In genomic region chr5:24499113-24499512, GRCm38 (mm10) we compare ENCODE assay signal across 27 mouse cellular contexts. TPM values are rescaled to one million over a fixed set of nuclear protein-coding genes. Genes with fewer than 3 reads are reported as not detected.
DNase-seq lines count a peak whose midpoint lies in the region; ATAC-seq and TF ChIP-seq lines count a peak whose summit lies in the region.
"Had no signal": no experiment of that assay in that cellular context is flagged by ENCODE, and none has a peak within 500 bp of the region (broad histone marks: within the 10 kb centered on the region; RNA-seq: fewer than 3 reads in every experiment).

No protein-coding gene starts in this region.

- no peak overlapping the region for H3K4me2 ChIP-seq in forebrain, embryonic 12.5 days
- no peak overlapping the region for H3K4me2 ChIP-seq in forebrain, embryonic 15.5 days (replicated peaks)
- H3K4me2 ChIP-seq in kidney, embryonic 14.5 days (replicated peaks; ENCODE audit: low read depth, low read length): no peak overlapping the region
- H3K4me2 ChIP-seq in midbrain, embryonic 12.5 days (replicated peaks): no peak overlapping the region
- H3K4me2 ChIP-seq in midbrain, postnatal 0 days (ENCODE audit: low read depth, low read length, poor library complexity, severe bottlenecking): no peak overlapping the region
- H3K4me2 ChIP-seq in neural tube, embryonic 15.5 days: no peak overlapping the region
- H3K4me2 ChIP-seq: heart, embryonic 12.5 days; hindbrain, embryonic 15.5 days; intestine, embryonic 15.5 days; lung, embryonic 14.5 days; midbrain, embryonic 13.5 days had no signal

- H3K9me3 ChIP-seq in forebrain, embryonic 12.5 days: no peaks in the 10 kb centered on the region
- no peaks in the 10 kb centered on the region for H3K9me3 ChIP-seq in forebrain, embryonic 15.5 days
- H3K9me3 ChIP-seq in kidney, embryonic 14.5 days (ENCODE audit: control insufficient read depth, low read length): no peaks in the 10 kb centered on the region
- H3K9me3 ChIP-seq in midbrain, embryonic 12.5 days: no peaks in the 10 kb centered on the region
- H3K9me3 ChIP-seq in midbrain, postnatal 0 days (ENCODE audit: low read length): no peaks in the 10 kb centered on the region
- H3K9me3 ChIP-seq in neural tube, embryonic 15.5 days (replicated peaks): no peaks in the 10 kb centered on the region
- H3K9me3 ChIP-seq: forebrain, embryonic 10.5 days; heart, embryonic 12.5 days; hindbrain, embryonic 15.5 days; intestine, embryonic 15.5 days; midbrain, embryonic 13.5 days had no signal

- 64% methylated on average over 10 of the region's 10 CpGs for WGBS in forebrain, embryonic 12.5 days
- WGBS in forebrain, embryonic 15.5 days: 38% methylated on average over 10 of the region's 10 CpGs
- WGBS in kidney, embryonic 14.5 days: 29% methylated on average over 10 of the region's 10 CpGs
- WGBS in midbrain, embryonic 12.5 days: 76% methylated on average over 10 of the region's 10 CpGs
- WGBS in midbrain, postnatal 0 days: 84% methylated on average over 10 of the region's 10 CpGs
- WGBS in neural tube, embryonic 15.5 days: 36% methylated on average over 10 of the region's 10 CpGs

- no peak for TF ChIP-seq CTCF in midbrain, postnatal 0 days (IDR thresholded peaks at IDR 0.05)

- H3K4me1 ChIP-seq in forebrain, embryonic 12.5 days: peaks cover 59% of the 10 kb centered on the region
- H3K4me1 ChIP-seq in forebrain, embryonic 15.5 days: peaks cover 57% of the 10 kb centered on the region
- peaks cover 2% of the 10 kb centered on the region; the same call in 1 of the 2 replicates for H3K4me1 ChIP-seq in kidney, embryonic 14.5 days (ENCODE audit: control insufficient read depth, insufficient read depth, low read length)
- H3K4me1 ChIP-seq in midbrain, embryonic 12.5 days: peaks cover 41% of the 10 kb centered on the region
- H3K4me1 ChIP-seq in midbrain, postnatal 0 days (ENCODE audit: insufficient read depth, low read length): no peaks in the 10 kb centered on the region
- H3K4me1 ChIP-seq in neural tube, embryonic 15.5 days: peaks cover 62% of the 10 kb centered on the region
- H3K4me1 ChIP-seq: intestine, embryonic 15.5 days had no signal

- no peak for ATAC-seq in forebrain, embryonic 12.5 days (ENCODE audit: low FRiP score)
- ATAC-seq in forebrain, embryonic 15.5 days (replicated peaks): no peak
- ATAC-seq in kidney, embryonic 14.5 days (ENCODE audit: low FRiP score, low TSS enrichment): 0 out of 2 replicates have a peak, but pooled peaks have one; percentile 3
- ATAC-seq in midbrain, embryonic 12.5 days (ENCODE audit: low FRiP score, low read depth): no peak
- ATAC-seq in midbrain, postnatal 0 days (ENCODE audit: low FRiP score): no peak
- ATAC-seq in neural tube, embryonic 15.5 days (ENCODE audit: low FRiP score): 0 out of 2 replicates have a peak, but pooled peaks have one; percentile 21
- ATAC-seq: CD4-positive, CD25-positive, alpha-beta regulatory T cell, adult 4 months; intestine, embryonic 15.5 days; midbrain, embryonic 13.5 days had no signal

- H3K27ac ChIP-seq in forebrain, embryonic 12.5 days: no peak overlapping the region
- no peak overlapping the region for H3K27ac ChIP-seq in forebrain, embryonic 15.5 days (replicated peaks)
- H3K27ac ChIP-seq in kidney, embryonic 14.5 days (ENCODE audit: low read depth, low read length): no peak overlapping the region
- 0 out of 2 replicates have a peak overlapping the region, but pooled peaks have one; percentile 6 for H3K27ac ChIP-seq in midbrain, embryonic 12.5 days (replicated peaks)
- H3K27ac ChIP-seq in midbrain, postnatal 0 days (ENCODE audit: low read depth, low read length): no peak overlapping the region
- no peak overlapping the region for H3K27ac ChIP-seq in neural tube, embryonic 15.5 days (replicated peaks)
- H3K27ac ChIP-seq: forebrain, embryonic 10.5 days; hindbrain, embryonic 15.5 days; intestine, embryonic 15.5 days; layer of hippocampus, adult 2 months; liver, embryonic 14.5 days; midbrain, embryonic 13.5 days had no signal

- peak overlapping the region; percentile 2; the same call in 1 of the 2 replicates for H3K9ac ChIP-seq in forebrain, embryonic 12.5 days
- H3K9ac ChIP-seq in forebrain, embryonic 15.5 days (replicated peaks): no peak overlapping the region
- no peak overlapping the region for H3K9ac ChIP-seq in kidney, embryonic 14.5 days (ENCODE audit: low read depth, low read length)
- H3K9ac ChIP-seq in midbrain, embryonic 12.5 days (replicated peaks): no peak overlapping the region
- H3K9ac ChIP-seq in midbrain, postnatal 0 days (replicated peaks; ENCODE audit: low read length, poor library complexity, severe bottlenecking): no peak overlapping the region
- H3K9ac ChIP-seq in neural tube, embryonic 15.5 days (replicated peaks): no peak overlapping the region
- H3K9ac ChIP-seq: heart, embryonic 12.5 days; hindbrain, embryonic 15.5 days; intestine, embryonic 15.5 days; liver, embryonic 14.5 days; lung, embryonic 14.5 days; midbrain, embryonic 13.5 days had no signal

- DNase-seq in kidney, postnatal 10 days: no peak
- no peak for DNase-seq in midbrain, postnatal 0 days (ENCODE audit: low spot score)
- DNase-seq in thymus, postnatal 10 days (ENCODE audit: low spot score in 2 of 2): no peak
- DNase-seq: adrenal gland, postnatal 36 days; cerebellum, adult 11-12 months; gastrocnemius, postnatal 14 days; heart, adult 18-20 months; heart, postnatal 10 days; kidney, adult 8-10 months; lung, embryonic 14.5 days; thymus, postnatal 25 days had no signal

- peaks cover 62% of the 10 kb centered on the region for H3K36me3 ChIP-seq in forebrain, embryonic 12.5 days (replicated peaks)
- peaks cover 45% of the 10 kb centered on the region for H3K36me3 ChIP-seq in forebrain, embryonic 15.5 days
- peaks cover 65% of the 10 kb centered on the region for H3K36me3 ChIP-seq in kidney, embryonic 14.5 days (ENCODE audit: control insufficient read depth, insufficient read depth, low read length)
- H3K36me3 ChIP-seq in midbrain, embryonic 12.5 days: peaks cover 86% of the 10 kb centered on the region
- H3K36me3 ChIP-seq in midbrain, postnatal 0 days (ENCODE audit: insufficient read depth, low read length): peaks cover 62% of the 10 kb centered on the region
- peaks cover 55% of the 10 kb centered on the region for H3K36me3 ChIP-seq in neural tube, embryonic 15.5 days

- H3K4me3 ChIP-seq in forebrain, embryonic 12.5 days (replicated peaks): no peak overlapping the region
- H3K4me3 ChIP-seq in forebrain, embryonic 15.5 days: no peak overlapping the region
- no peak overlapping the region for H3K4me3 ChIP-seq in kidney, embryonic 14.5 days (ENCODE audit: low read length)
- no peak overlapping the region for H3K4me3 ChIP-seq in midbrain, embryonic 12.5 days
- no peak overlapping the region for H3K4me3 ChIP-seq in midbrain, postnatal 0 days (ENCODE audit: low read depth, low read length)
- H3K4me3 ChIP-seq in neural tube, embryonic 15.5 days (replicated peaks): no peak overlapping the region
- H3K4me3 ChIP-seq: forebrain, embryonic 10.5 days; heart, embryonic 12.5 days; hindbrain, embryonic 15.5 days; intestine, embryonic 15.5 days; layer of hippocampus, adult 2 months; midbrain, embryonic 13.5 days had no signal

- H3K27me3 ChIP-seq in forebrain, embryonic 12.5 days: peaks cover 57% of the 10 kb centered on the region
- peaks cover 11% of the 10 kb centered on the region for H3K27me3 ChIP-seq in forebrain, embryonic 15.5 days
- H3K27me3 ChIP-seq in kidney, embryonic 14.5 days (ENCODE audit: control insufficient read depth, insufficient read depth, low read length): no peaks in the 10 kb centered on the region
- peaks cover 16% of the 10 kb centered on the region for H3K27me3 ChIP-seq in midbrain, embryonic 12.5 days
- no peaks in the 10 kb centered on the region for H3K27me3 ChIP-seq in midbrain, postnatal 0 days (ENCODE audit: insufficient read depth, low read length)
- no peaks in the 10 kb centered on the region for H3K27me3 ChIP-seq in neural tube, embryonic 15.5 days (replicated peaks)

RNA-seq across cellular contexts. Expression of gene Gbx1, which starts 27.9 kb away (rescaled TPM):
- polyA plus RNA-seq in forebrain, embryonic 12.5 days (2016; fragmentation: Nextera tagmentation; extraction: Ambion mirVana): 1.1 and 1.2 TPM in 2 replicates
- polyA plus RNA-seq in forebrain, embryonic 15.5 days (2015; fragmentation: Nextera tagmentation; extraction: Ambion mirVana): 1.2 and 2.3 TPM in 2 replicates
- polyA plus RNA-seq in kidney, embryonic 14.5 days (2014; fragmentation: Nextera tagmentation; extraction: Ambion mirVana): 0.05 TPM in 1 of 2 replicates, not detected in the other
- 0.10 and 0.18 TPM in 2 replicates for polyA plus RNA-seq in midbrain, embryonic 12.5 days (2016; fragmentation: Nextera tagmentation; extraction: Ambion mirVana)
- total RNA-seq in midbrain, postnatal 0 days (2014; rRNA removed): 0.33 TPM in 1 of 2 replicates, not detected in the other
- 0.09 and 0.12 TPM in 2 replicates for polyA plus RNA-seq in midbrain, postnatal 0 days (2015; fragmentation: Nextera tagmentation; extraction: Ambion mirVana)
- polyA plus RNA-seq in neural tube, embryonic 15.5 days (2015; fragmentation: Nextera tagmentation; extraction: Ambion mirVana): 5.9 and 13.7 TPM in 2 replicates
- total RNA-seq: adrenal gland, postnatal 36 days; gastrocnemius, postnatal 14 days; heart, adult 18-20 months; megakaryocyte, adult 5-6 weeks had no signal
- polyA plus RNA-seq: CD4-positive, CD25-positive, alpha-beta regulatory T cell, adult 4 months; heart, embryonic 12.5 days; liver, embryonic 14.5 days; stomach, embryonic 14.5 days had no signal

RNA-seq across cellular contexts. Expression of gene Asb10, which starts 41.7 kb away (rescaled TPM):
- 0.10 TPM in 1 of 2 replicates, not detected in the other for polyA plus RNA-seq in forebrain, embryonic 12.5 days (2016; fragmentation: Nextera tagmentation; extraction: Ambion mirVana)
- polyA plus RNA-seq in forebrain, embryonic 15.5 days (2015; fragmentation: Nextera tagmentation; extraction: Ambion mirVana): 0.11 and 0.42 TPM in 2 replicates
- 0.54 and 0.91 TPM in 2 replicates for polyA plus RNA-seq in kidney, embryonic 14.5 days (2014; fragmentation: Nextera tagmentation; extraction: Ambion mirVana)
- polyA plus RNA-seq in midbrain, embryonic 12.5 days (2016; fragmentation: Nextera tagmentation; extraction: Ambion mirVana): 0.16 and 0.19 TPM in 2 replicates
- total RNA-seq in midbrain, postnatal 0 days (2014; rRNA removed): 1.2 TPM in 1 of 2 replicates, not detected in the other
- polyA plus RNA-seq in midbrain, postnatal 0 days (2015; fragmentation: Nextera tagmentation; extraction: Ambion mirVana): 0.31 and 0.39 TPM in 2 replicates
- polyA plus RNA-seq in neural tube, embryonic 15.5 days (2015; fragmentation: Nextera tagmentation; extraction: Ambion mirVana): 0.40 and 0.87 TPM in 2 replicates
- total RNA-seq: left cerebral cortex, postnatal 25 days; megakaryocyte, adult 5-6 weeks had no signal
- polyA plus RNA-seq: CD4-positive, CD25-positive, alpha-beta regulatory T cell, adult 4 months had no signal

RNA-seq across cellular contexts. Expression of gene Agap3, which starts 47.1 kb away (rescaled TPM):
- polyA plus RNA-seq in forebrain, embryonic 12.5 days (2016; fragmentation: Nextera tagmentation; extraction: Ambion mirVana): 41.1 and 61.2 TPM in 2 replicates
- polyA plus RNA-seq in forebrain, embryonic 15.5 days (2015; fragmentation: Nextera tagmentation; extraction: Ambion mirVana): 76.9 and 108 TPM in 2 replicates
- 19.7 and 24.7 TPM in 2 replicates for polyA plus RNA-seq in kidney, embryonic 14.5 days (2014; fragmentation: Nextera tagmentation; extraction: Ambion mirVana)
- polyA plus RNA-seq in midbrain, embryonic 12.5 days (2016; fragmentation: Nextera tagmentation; extraction: Ambion mirVana): 60.4 and 64.6 TPM in 2 replicates
- total RNA-seq in midbrain, postnatal 0 days (2014; rRNA removed): 239 and 282 TPM in 2 replicates
- polyA plus RNA-seq in midbrain, postnatal 0 days (2015; fragmentation: Nextera tagmentation; extraction: Ambion mirVana): 116 and 120 TPM in 2 replicates
- 60.2 and 101 TPM in 2 replicates for polyA plus RNA-seq in neural tube, embryonic 15.5 days (2015; fragmentation: Nextera tagmentation; extraction: Ambion mirVana)

RNA-seq across cellular contexts. Expression of gene Tmub1, which starts 51.5 kb away (rescaled TPM):
- polyA plus RNA-seq in forebrain, embryonic 12.5 days (2016; fragmentation: Nextera tagmentation; extraction: Ambion mirVana): 28.6 and 30.7 TPM in 2 replicates
- 39.4 and 40.1 TPM in 2 replicates for polyA plus RNA-seq in forebrain, embryonic 15.5 days (2015; fragmentation: Nextera tagmentation; extraction: Ambion mirVana)
- 23.8 and 25.7 TPM in 2 replicates for polyA plus RNA-seq in kidney, embryonic 14.5 days (2014; fragmentation: Nextera tagmentation; extraction: Ambion mirVana)
- 31.8 and 35.4 TPM in 2 replicates for polyA plus RNA-seq in midbrain, embryonic 12.5 days (2016; fragmentation: Nextera tagmentation; extraction: Ambion mirVana)
- 52.1 and 91.5 TPM in 2 replicates for total RNA-seq in midbrain, postnatal 0 days (2014; rRNA removed)
- polyA plus RNA-seq in midbrain, postnatal 0 days (2015; fragmentation: Nextera tagmentation; extraction: Ambion mirVana): 65.3 and 65.5 TPM in 2 replicates
- polyA plus RNA-seq in neural tube, embryonic 15.5 days (2015; fragmentation: Nextera tagmentation; extraction: Ambion mirVana): 54.8 and 62.8 TPM in 2 replicates

RNA-seq across cellular contexts. Expression of gene Fastk, which starts 54.0 kb away (rescaled TPM):
- 97.1 and 102 TPM in 2 replicates for polyA plus RNA-seq in forebrain, embryonic 12.5 days (2016; fragmentation: Nextera tagmentation; extraction: Ambion mirVana)
- 90.6 and 91.4 TPM in 2 replicates for polyA plus RNA-seq in forebrain, embryonic 15.5 days (2015; fragmentation: Nextera tagmentation; extraction: Ambion mirVana)
- polyA plus RNA-seq in kidney, embryonic 14.5 days (2014; fragmentation: Nextera tagmentation; extraction: Ambion mirVana): 104 and 105 TPM in 2 replicates
- polyA plus RNA-seq in midbrain, embryonic 12.5 days (2016; fragmentation: Nextera tagmentation; extraction: Ambion mirVana): 102 and 116 TPM in 2 replicates
- 139 and 174 TPM in 2 replicates for total RNA-seq in midbrain, postnatal 0 days (2014; rRNA removed)
- polyA plus RNA-seq in midbrain, postnatal 0 days (2015; fragmentation: Nextera tagmentation; extraction: Ambion mirVana): 97.9 and 109 TPM in 2 replicates
- 111 TPM in 2 replicates for polyA plus RNA-seq in neural tube, embryonic 15.5 days (2015; fragmentation: Nextera tagmentation; extraction: Ambion mirVana)

Comparison
In these comparisons a context has a peak if more than half of its experiments do, and no peak if none do; other contexts are left out.
1. ATAC-seq: peak in kidney, embryonic 14.5 days (single experiment) and neural tube, embryonic 15.5 days (single experiment); none in forebrain, embryonic 12.5 days (single experiment), forebrain, embryonic 15.5 days (single experiment), midbrain, embryonic 12.5 days (single experiment) and midbrain, postnatal 0 days (single experiment).